Mouse (Mus musculus) hindbrain, embryonic 10.5 days (tissue): ENCODE results near the gene Ndufaf3. TPM values are rescaled to one million over a fixed set of nuclear protein-coding genes. Genes with fewer than 3 reads are reported as not detected.
A peak's percentile ranks its signal among the peaks of the same experiment; 100 is the strongest.

Source experiments
- DNase-seq: peaks from one replicate; pipeline ENCODE4 v3.0.0-alpha.2; 2017; ENCODE audit warnings: low spot score
- H3K27ac ChIP-seq: fragments of 300-500 bp; sonication (generic); 2 replicates; pipeline ENCODE4 v1.5.1; 2016; ENCODE audit warnings: mild to moderate bottlenecking, moderate library complexity
- H3K27me3 ChIP-seq: fragments of 300-500 bp; sonication (generic); 2 replicates; pipeline ENCODE4 v1.6.1; 2016; ENCODE audit warnings: mild to moderate bottlenecking; ENCODE audit not compliant: poor library complexity, insufficient read depth, severe bottlenecking
- H3K36me3 ChIP-seq: fragments of 300-500 bp; sonication (generic); 2 replicates; pipeline ENCODE4 v1.6.1; 2016; ENCODE audit warnings: mild to moderate bottlenecking, moderate library complexity
- H3K4me1 ChIP-seq: fragments of 300-500 bp; sonication (generic); replicated peaks from 2 replicates; pipeline ENCODE4 v1.6.1; 2016; ENCODE audit warnings: mild to moderate bottlenecking
- H3K4me3 ChIP-seq: fragments of 300-500 bp; sonication (generic); 2 replicates; pipeline ENCODE4 v1.5.1; 2016; ENCODE audit warnings: mild to moderate bottlenecking, moderate library complexity
- H3K9me3 ChIP-seq: fragments of 300-500 bp; sonication (generic); 2 replicates; pipeline ENCODE4 v1.6.1; 2016; ENCODE audit warnings: mild to moderate bottlenecking, moderate library complexity
- WGBS: fragments of 180-500 bp; shearing (Covaris S2); methylation state at CpG from one replicate; pipeline ENCODE4 v1.1.7; 2016; 5-methylcytosine and 5-hydroxymethylcytosine counted together
- polyA plus RNA-seq: library from polyadenylated mRNA; unstranded; fragments of >200 nt; fragmentation: Nextera tagmentation; extraction: Ambion mirVana; gene quantifications from 2 replicates; pipeline ENCODE4 v1.2.1, GENCODE M21; 2016

Ndufaf3 gene
- polyA plus RNA-seq, 1 experiment from 2014 or later = 69.3 TPM

GRCm38 (mm10) chr9:108579344-108579690 is 12.1 kb upstream of the Ndufaf3 start:
- Histone ChIP-seq H3K4me1 (peaks cover 54% of the 10 kb centered on the region), H3K27ac (peak overlapping the region; percentile 95), H3K27me3 (peaks cover 50% of the 10 kb centered on the region), H3K9me3 (no peaks in the 10 kb centered on the region), H3K4me3 (peak overlapping the region; percentile 89), H3K36me3 (peaks cover 44% of the 10 kb centered on the region)
- DNase-seq = no peak
- WGBS = 72% methylated on average over 5 of the region's 5 CpGs

DNA sequence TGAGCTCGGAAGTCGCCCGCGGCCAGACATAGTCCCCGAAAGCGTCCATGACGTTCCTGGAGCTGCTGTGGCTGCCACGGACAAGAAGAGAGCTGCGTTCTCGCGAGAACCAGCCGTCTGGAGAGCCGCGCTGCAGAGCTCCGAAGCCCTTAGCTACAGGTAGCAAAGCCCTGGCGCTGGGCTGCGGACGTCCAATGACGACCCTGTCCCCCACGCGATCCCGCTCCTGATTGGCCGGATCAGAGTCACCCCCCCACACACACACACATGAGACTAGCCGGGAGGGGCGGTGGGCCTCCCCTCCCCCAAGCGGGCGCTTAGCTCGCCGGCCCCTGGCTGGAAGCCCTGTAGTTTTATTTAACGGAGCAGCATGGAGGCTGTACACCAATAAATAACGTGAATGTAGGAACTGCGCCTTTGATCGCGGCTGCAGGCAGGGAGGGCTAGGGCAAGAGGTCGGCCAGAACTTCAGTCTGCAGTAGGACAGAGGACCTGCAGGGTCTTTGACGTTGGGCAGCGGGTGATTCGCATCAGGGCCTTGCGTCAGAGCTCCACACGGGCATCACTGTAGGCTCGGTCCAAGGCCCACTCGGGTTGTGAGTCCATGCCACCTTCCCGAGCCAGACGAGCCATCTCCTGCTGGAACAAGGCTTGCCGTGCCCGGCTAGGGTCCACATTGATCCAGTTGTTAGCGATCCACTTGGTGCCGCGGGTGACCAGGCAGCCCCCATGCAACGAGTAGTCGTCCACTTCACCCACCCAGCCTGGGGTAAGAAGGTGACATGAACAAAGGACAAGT is 11.5 kb upstream of the Ndufaf3 start, which contains the start of gene Wdr6:
Gene Wdr6 (minus strand): TSS at position 195 of the 799 bp plus-strand sequence.
- no peaks in the 10 kb centered on the region for H3K9me3 ChIP-seq
- peaks cover 60% of the 10 kb centered on the region for H3K4me1 ChIP-seq
- WGBS = 5% methylated on average over 51 of the region's 51 CpGs
- peak within 1 kb of the TSS; percentile 89 for H3K4me3 ChIP-seq
- peak within 1 kb of the TSS; percentile 95 for H3K27ac ChIP-seq
- H3K27me3 ChIP-seq = peaks cover 50% of the 10 kb centered on the region
- peak; percentile 97 for DNase-seq
- H3K36me3 ChIP-seq = peaks cover 50% of the 10 kb centered on the region

GRCm38 (mm10) chr9:108577934-108578544 is 10.8 kb upstream of the Ndufaf3 start:
- no peak for DNase-seq
- peaks cover 57% of the 10 kb centered on the region for H3K36me3 ChIP-seq
- H3K27ac ChIP-seq = peak overlapping the region; percentile 95

DNA sequence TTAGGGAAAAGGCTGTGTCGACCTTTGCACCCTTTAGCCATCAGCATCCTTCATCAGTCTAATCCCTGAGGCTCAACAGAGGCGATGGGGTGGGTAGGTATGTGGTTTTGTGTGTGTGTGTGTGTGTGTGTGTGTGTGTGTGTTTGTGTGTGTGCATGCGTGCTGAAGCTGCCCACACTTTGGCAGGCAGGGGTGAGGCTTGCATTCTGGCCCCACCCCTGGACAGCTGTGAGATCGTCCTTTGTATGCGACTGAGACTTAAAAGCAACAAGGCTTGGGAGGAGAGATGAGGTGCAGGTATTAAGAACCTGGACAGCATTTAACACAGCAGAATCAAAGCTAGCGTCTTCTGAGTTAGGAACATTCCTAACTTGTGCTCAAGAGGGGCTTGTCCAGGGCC is 9.8 kb upstream of the Ndufaf3 start:
- WGBS = 67% methylated on average over 6 of the region's 6 CpGs
- Histone ChIP-seq H3K4me3 (peak overlapping the region; percentile 89), H3K27ac (peak overlapping the region; percentile 95; the same call in 1 of the 2 replicates), H3K27me3 (peaks cover 34% of the 10 kb centered on the region), H3K9me3 (no peaks in the 10 kb centered on the region), H3K36me3 (peaks cover 58% of the 10 kb centered on the region), H3K4me1 (peaks cover 69% of the 10 kb centered on the region)
- no peak for DNase-seq

More at GRCm38 (mm10) chr9:108577934-108578544, 10.8 kb upstream of the Ndufaf3 start:
- Histone ChIP-seq H3K4me1 (peaks cover 67% of the 10 kb centered on the region), H3K4me3 (peak overlapping the region; percentile 89), H3K9me3 (no peaks in the 10 kb centered on the region), H3K27me3 (peaks cover 44% of the 10 kb centered on the region)
- WGBS = 2% methylated on average over 24 of the region's 24 CpGs

- peaks cover 63% of the 10 kb centered on the region for H3K36me3 ChIP-seq
- H3K27me3 ChIP-seq = peaks cover 20% of the 10 kb centered on the region
- peaks cover 76% of the 10 kb centered on the region for H3K4me1 ChIP-seq
- H3K27ac ChIP-seq = peak overlapping the region; percentile 45; the same call in 1 of the 2 replicates
- 90% methylated on average over 37 of the region's 37 CpGs for WGBS
- H3K9me3 ChIP-seq = no peaks in the 10 kb centered on the region
- H3K4me3 ChIP-seq = peak overlapping the region; percentile 30; the same call in 1 of the 2 replicates
- no peak for DNase-seq
These were observed 8.4 kb upstream of the Ndufaf3 start for GRCm38 (mm10) chr9:108575321-108576297.

- WGBS = 90% methylated on average over 12 of the region's 12 CpGs
- Histone ChIP-seq H3K36me3 (peaks cover 65% of the 10 kb centered on the region), H3K9me3 (no peaks in the 10 kb centered on the region), H3K27me3 (peaks cover 13% of the 10 kb centered on the region), H3K27ac (peak overlapping the region; percentile 45), H3K4me1 (peaks cover 83% of the 10 kb centered on the region), H3K4me3 (peak overlapping the region; percentile 2; the same call in 1 of the 2 replicates)
- DNase-seq = no peak
These were observed 7.7 kb upstream of the Ndufaf3 start for GRCm38 (mm10) chr9:108574921-108575320.

DNA sequence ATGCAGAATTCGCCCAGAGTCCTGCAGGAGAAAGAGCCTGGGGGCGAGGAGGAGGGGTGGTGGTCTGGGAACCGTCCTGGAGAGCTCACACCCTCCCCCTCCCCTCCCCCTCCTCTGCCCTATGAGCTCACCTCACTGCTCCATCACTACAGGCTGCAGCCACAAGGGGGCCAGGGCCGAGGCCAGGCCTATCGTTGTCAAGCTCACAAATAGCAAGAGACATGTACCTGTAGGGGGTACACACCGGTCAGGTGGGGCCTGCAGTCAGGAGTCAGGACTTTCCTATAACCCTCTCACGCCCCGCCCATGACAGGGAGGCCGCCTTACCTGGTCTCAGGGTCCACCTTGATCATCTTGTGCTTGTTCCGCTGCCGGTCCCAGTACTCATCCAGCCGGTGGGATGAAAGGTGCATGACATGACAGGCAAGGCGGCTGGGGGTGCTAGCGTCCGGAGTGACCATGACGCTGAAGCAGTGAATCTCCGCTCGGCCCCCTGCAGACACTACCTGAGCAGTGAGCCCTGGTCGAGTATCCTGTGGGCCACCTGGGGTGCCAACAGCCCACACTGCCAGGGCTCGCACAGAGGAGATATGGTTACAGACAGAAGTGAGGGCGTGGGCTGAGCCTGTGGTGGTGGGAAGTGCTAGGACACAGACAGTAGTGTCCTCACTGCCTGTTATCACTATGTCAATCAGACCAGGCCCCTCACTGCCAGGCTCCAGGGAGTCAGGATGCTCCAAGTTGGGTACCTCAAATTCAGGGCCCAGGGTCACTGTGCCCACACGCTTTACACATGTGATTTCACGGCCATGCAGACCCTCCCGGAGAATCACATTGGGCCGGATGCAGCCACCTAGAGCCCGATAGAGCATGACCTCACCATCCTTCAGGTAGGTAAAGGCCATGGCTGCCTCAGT is 6.8 kb upstream of the Ndufaf3 start:
- Histone ChIP-seq H3K27ac (no peak overlapping the region), H3K4me3 (peak overlapping the region; percentile 2; the same call in 1 of the 2 replicates), H3K4me1 (peaks cover 82% of the 10 kb centered on the region), H3K9me3 (no peaks in the 10 kb centered on the region), H3K27me3 (0 out of 2 replicates have a peak, but pooled peaks cover 7% of the 10 kb centered on the region), H3K36me3 (peaks cover 65% of the 10 kb centered on the region)
- peak; percentile 77 for DNase-seq
- WGBS = 52% methylated on average over 26 of the region's 26 CpGs

DNA sequence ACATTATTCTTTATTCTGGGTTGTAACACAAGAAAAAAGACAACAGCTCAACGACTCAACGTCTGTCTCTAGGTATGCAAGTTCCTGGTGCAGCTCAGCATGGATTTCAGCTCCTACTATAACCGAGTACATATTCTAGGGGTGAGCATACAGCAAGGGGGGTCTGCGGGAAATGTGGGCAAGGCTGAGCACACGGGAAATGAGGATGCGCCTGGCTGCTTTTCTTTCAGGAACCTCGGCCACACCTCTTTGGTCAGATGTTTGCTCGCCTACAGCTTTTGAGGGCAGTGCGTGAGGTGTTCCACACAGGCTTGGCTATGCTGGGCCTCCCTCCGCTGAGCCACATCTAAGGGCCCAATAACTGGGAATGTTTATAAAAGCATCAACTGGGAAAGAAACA is 5.1 kb upstream of the Ndufaf3 start:
- H3K36me3 ChIP-seq = peaks cover 65% of the 10 kb centered on the region
- WGBS = 88% methylated on average over 10 of the region's 10 CpGs
- H3K27me3 ChIP-seq = 0 out of 2 replicates have a peak, but pooled peaks cover 7% of the 10 kb centered on the region
- H3K4me1 ChIP-seq = peaks cover 83% of the 10 kb centered on the region
- no peak overlapping the region for H3K4me3 ChIP-seq
- H3K27ac ChIP-seq = no peak overlapping the region
- DNase-seq = no peak
- H3K9me3 ChIP-seq = no peaks in the 10 kb centered on the region

- Histone ChIP-seq H3K27ac (no peak overlapping the region), H3K4me1 (peaks cover 80% of the 10 kb centered on the region), H3K36me3 (peaks cover 60% of the 10 kb centered on the region), H3K27me3 (0 out of 2 replicates have a peak, but pooled peaks cover 2% of the 10 kb centered on the region), H3K9me3 (no peaks in the 10 kb centered on the region), H3K4me3 (no peak overlapping the region)
- 94% methylated on average over 16 of the region's 16 CpGs for WGBS
- no peak for DNase-seq
These were observed 4.3 kb upstream of the Ndufaf3 start for GRCm38 (mm10) chr9:108571401-108571973.

GRCm38 (mm10) chr9:108570207-108570896 is 3.1 kb upstream of the Ndufaf3 start:
- Histone ChIP-seq H3K36me3 (peaks cover 57% of the 10 kb centered on the region), H3K27ac (peak overlapping the region; percentile 86), H3K4me3 (peak overlapping the region; percentile 81), H3K4me1 (peaks cover 79% of the 10 kb centered on the region), H3K9me3 (no peaks in the 10 kb centered on the region), H3K27me3 (no peaks in the 10 kb centered on the region)
- DNase-seq = peak; percentile 79
- WGBS = 2% methylated on average over 40 of the region's 40 CpGs
